Mouse (Mus musculus): ENCODE measurements at regions not wholly inside any gene's neighbourhood (a gene's known extent, or its start where the extent isn't known, plus 50 kb on each side); places are given as distances from the start of the nearest gene placed in this dataset.
A peak's percentile ranks its signal among the peaks of the same experiment; 100 is the strongest.

DNA sequence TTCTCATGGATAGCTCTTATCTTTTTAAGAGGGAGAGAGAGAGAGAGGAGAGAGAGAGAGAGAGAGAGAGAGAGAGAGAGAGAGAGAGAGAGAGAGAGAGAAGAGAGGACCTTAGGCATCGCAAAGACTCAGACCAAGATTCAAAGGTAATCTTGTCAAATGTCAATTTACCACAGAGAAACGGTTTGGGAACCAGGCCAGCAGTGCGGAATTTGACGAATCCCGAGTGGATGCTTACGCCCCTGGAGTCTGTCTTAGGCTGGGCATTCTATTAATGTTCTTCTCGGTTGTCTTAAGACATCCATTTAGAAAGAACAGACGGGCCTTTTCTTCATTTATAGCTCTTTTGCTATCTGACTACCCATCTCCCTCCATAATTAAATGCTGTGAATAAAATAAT, 404.4 kb upstream of the Gm765 start:
- dilution Hi-C loops (cut with MboI; ENCODE audit: extremely low pct_ligation_motif_present, extremely low pct_unique_long_range_greater_than_20kb, low sequenced_read_pairs) (no loop called here), in situ Hi-C loops (cut with MboI; ENCODE audit: low pct_ligation_motif_present, low pct_unique_long_range_greater_than_20kb, low sequenced_read_pairs) (no loop called here)
- Histone ChIP-seq H3K9ac (ENCODE audit: insufficient read depth, low read depth) (no peak overlapping the region), H3K4me1 (ENCODE audit: control insufficient read depth in 1 of 2, insufficient read depth in 2 of 2) (no peaks in the 10 kb centered on the region), H3K4me2 (ENCODE audit: insufficient read depth, low read depth, poor library complexity, severe bottlenecking) (no peak overlapping the region), H3K36me3 (replicated peaks in 1 of 2; ENCODE audit: control insufficient read depth in 1 of 2, insufficient read depth in 1 of 2, low read length in 1 of 2) (no peaks in the 10 kb centered on the region), H3K27me3 (replicated peaks) (no peaks in the 10 kb centered on the region), H3K9me3 (replicated peaks; ENCODE audit: low read length) (no peaks in the 10 kb centered on the region), H3K27ac (ENCODE audit: insufficient read depth, low read depth) (no peak overlapping the region), H3K4me3 (replicated peaks in 1 of 3; ENCODE audit: low read depth in 2 of 3, low read length in 2 of 3, poor library complexity in 1 of 3) (no peak overlapping the region), H3K79me2 (replicated peaks; ENCODE audit: control insufficient read depth, extremely low read depth, insufficient read depth, poor library complexity, severe bottlenecking) (no peaks in the 10 kb centered on the region)
- TF ChIP-seq PAX5 (IDR thresholded peaks at IDR 0.05; ENCODE audit: low read length) (no peak), GABPA (IDR thresholded peaks at IDR 0.05; ENCODE audit: insufficient replicate concordance, low read depth, low read length) (no peak), SMC3 (IDR thresholded peaks at IDR 0.05; ENCODE audit: low read depth, low read length) (no peak), TCF12 (IDR thresholded peaks at IDR 0.05; ENCODE audit: low read depth, low read length) (no peak), E2F4 (IDR thresholded peaks at IDR 0.05; ENCODE audit: insufficient replicate concordance, low read depth, low read length) (no peak), ZNF384 (IDR thresholded peaks at IDR 0.05; ENCODE audit: low read depth, low read length) (no peak), UBTF (IDR thresholded peaks at IDR 0.05; ENCODE audit: low read depth, low read length) (no peak), MXI1 (IDR thresholded peaks at IDR 0.05; ENCODE audit: low read depth, low read length) (no peak), CTCF (conservative IDR thresholded peaks at IDR 0.05 in 1 of 2, IDR thresholded peaks at IDR 0.05 in 1 of 2; ENCODE audit: low read depth in 2 of 2, low read length in 2 of 2) (no peak), KAT2A (IDR thresholded peaks at IDR 0.05; ENCODE audit: insufficient replicate concordance, low read length) (no peak), ETS1 (conservative IDR thresholded peaks at IDR 0.05; ENCODE audit: low read depth, low read length) (no peak), TBP (conservative IDR thresholded peaks at IDR 0.05; ENCODE audit: low read depth, low read length) (no peak), SIN3A (IDR thresholded peaks at IDR 0.05; ENCODE audit: low read length) (no peak), MEF2A (IDR thresholded peaks at IDR 0.05; ENCODE audit: borderline replicate concordance, low read depth, low read length) (no peak), RCOR1 (conservative IDR thresholded peaks at IDR 0.05; ENCODE audit: low read depth, low read length) (no peak), MAFK (IDR thresholded peaks at IDR 0.05; ENCODE audit: insufficient replicate concordance, low read length) (no peak), CHD1 (IDR thresholded peaks at IDR 0.05; ENCODE audit: low read depth, low read length) (no peak), USF1 (IDR thresholded peaks at IDR 0.05; ENCODE audit: low read depth, low read length) (no peak), ZC3H11A (IDR thresholded peaks at IDR 0.05; ENCODE audit: low read depth, low read length) (no peak)
- DNase-seq (ENCODE audit: extremely low read depth), result no peak

DNA sequence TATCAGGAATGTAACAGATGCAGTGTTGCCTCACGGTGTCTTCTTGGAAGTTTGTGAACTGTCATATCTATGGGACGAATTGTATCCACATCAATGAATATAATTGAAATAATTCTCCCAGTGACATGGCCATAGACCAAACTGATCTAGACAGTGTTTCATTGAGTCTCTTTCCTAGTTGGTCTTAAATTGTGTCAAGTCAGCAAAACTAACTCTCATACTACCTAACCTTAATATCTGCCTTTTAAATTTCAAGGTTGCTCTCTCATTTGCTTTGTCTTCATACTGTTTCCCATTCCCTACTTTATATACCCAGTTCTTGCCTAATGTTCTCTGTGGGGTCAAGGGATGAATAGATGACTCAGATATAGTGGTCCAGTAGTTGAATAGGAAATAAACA, 397.9 kb upstream of the Gm765 start:
- TF ChIP-seq MAFK (IDR thresholded peaks at IDR 0.05; ENCODE audit: insufficient replicate concordance, low read length), result peak; percentile 89
- no peak for TF ChIP-seq ZMIZ1 (IDR thresholded peaks at IDR 0.05; ENCODE audit: low read depth, low read length)
- no peak for DNase-seq (ENCODE audit: extremely low read depth)
- Histone ChIP-seq H3K4me3 (replicated peaks in 1 of 3; ENCODE audit: low read depth in 2 of 3, low read length in 2 of 3, poor library complexity in 1 of 3) (no peak overlapping the region), H3K27ac (ENCODE audit: insufficient read depth, low read depth) (no peak overlapping the region), H3K4me1 (ENCODE audit: control insufficient read depth in 1 of 2, insufficient read depth in 2 of 2) (no peaks in the 10 kb centered on the region), H3K27me3 (replicated peaks) (no peaks in the 10 kb centered on the region), H3K36me3 (replicated peaks in 1 of 2; ENCODE audit: control insufficient read depth in 1 of 2, insufficient read depth in 1 of 2, low read length in 1 of 2) (no peaks in the 10 kb centered on the region), H3K4me2 (ENCODE audit: insufficient read depth, low read depth, poor library complexity, severe bottlenecking) (no peak overlapping the region), H3K9me3 (replicated peaks; ENCODE audit: low read length) (no peaks in the 10 kb centered on the region), H3K79me2 (replicated peaks; ENCODE audit: control insufficient read depth, extremely low read depth, insufficient read depth, poor library complexity, severe bottlenecking) (no peaks in the 10 kb centered on the region), H3K9ac (ENCODE audit: insufficient read depth, low read depth) (no peak overlapping the region)
- dilution Hi-C loops (cut with MboI; ENCODE audit: extremely low pct_ligation_motif_present, extremely low pct_unique_long_range_greater_than_20kb, low sequenced_read_pairs), result no loop called here
- in situ Hi-C loops (cut with MboI; ENCODE audit: low pct_ligation_motif_present, low pct_unique_long_range_greater_than_20kb, low sequenced_read_pairs), result no loop called here

Measured in CH12.LX (cell line).